Mouse (Mus musculus): ENCODE data around the gene Sec24d.

DNA sequence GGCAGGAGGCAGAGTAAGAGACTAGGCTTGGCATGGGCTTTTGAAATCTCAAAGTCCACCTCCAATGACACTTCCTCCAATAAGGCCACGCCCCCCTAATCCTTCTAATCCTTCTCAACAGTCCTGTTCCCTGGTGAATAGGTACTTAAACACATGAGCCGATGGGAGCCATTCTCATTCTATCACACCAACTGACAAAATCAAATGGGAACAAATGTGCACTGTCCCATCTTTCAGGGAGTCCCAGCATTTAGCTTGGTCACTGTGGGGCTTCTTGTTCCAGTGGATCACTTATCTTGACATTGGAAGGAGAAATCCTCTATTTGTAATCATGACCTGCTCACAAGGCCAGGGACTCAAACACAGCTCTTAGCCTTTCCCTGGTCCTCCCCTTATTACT lies 35.6 kb upstream of the Sec24d start:
- TF ChIP-seq POLR2A (IDR thresholded peaks at IDR 0.05; ENCODE audit: low read depth, low read length) (no peak), CTCF (IDR thresholded peaks at IDR 0.05; ENCODE audit: extremely low read depth, insufficient read depth, insufficient read length, insufficient replicate concordance) (no peak)
